In the genomic region with DNA sequence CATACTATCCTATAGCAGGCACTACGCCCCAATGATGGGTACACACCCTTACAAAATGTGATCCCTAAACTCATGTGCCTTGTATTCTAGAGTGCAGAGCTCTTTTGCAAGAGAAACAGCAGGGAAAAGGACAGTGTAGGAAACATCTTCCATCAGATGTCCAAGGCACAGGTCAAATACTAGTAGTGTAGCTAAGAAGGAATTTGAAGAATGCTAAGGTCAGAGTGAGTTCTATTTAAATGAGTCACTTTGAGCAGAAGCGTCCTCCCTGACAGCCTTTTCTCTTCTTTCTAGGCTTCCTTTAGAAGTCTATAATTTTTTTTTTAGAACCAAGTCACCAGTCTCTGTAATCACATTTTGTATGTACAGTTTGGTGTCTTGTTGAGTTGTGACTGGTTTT, we compare ENCODE assay signal across 27 mouse cellular contexts. TPM values are rescaled to one million over a fixed set of nuclear protein-coding genes. Genes with fewer than 3 reads are reported as not detected.
"Had no signal": no experiment of that assay in that cellular context is flagged by ENCODE, and none has a peak within 500 bp of the region (broad histone marks: within the 10 kb centered on the region; RNA-seq: fewer than 3 reads in every experiment).

No protein-coding gene starts in this region.

- DNase-seq: gastrocnemius, postnatal 14 days; gastrocnemius, postnatal 36 days; heart, adult 11 months; heart, adult 2 months; heart, postnatal 4 days; kidney, adult 2 months; kidney, postnatal 14 days; kidney, postnatal 36 days; layer of hippocampus, adult 9-11 months; layer of hippocampus, postnatal 36 days; liver; liver, embryonic 13.5 days had no signal

- H3K4me2 ChIP-seq: heart, embryonic 11.5 days; heart, embryonic 13.5 days; heart, embryonic 15.5 days; hindbrain, embryonic 12.5 days; hindbrain, embryonic 14.5 days; limb, embryonic 12.5 days; liver, embryonic 11.5 days; liver, embryonic 13.5 days; liver, embryonic 15.5 days had no signal

- H3K27ac ChIP-seq: heart, adult 2 months; heart, embryonic 13.5 days; heart, embryonic 15.5 days; hindbrain, embryonic 10.5 days; hindbrain, embryonic 12.5 days; hindbrain, embryonic 14.5 days; left cerebral cortex, adult 2 months; limb, embryonic 10.5 days; limb, embryonic 12.5 days; liver, embryonic 13.5 days; liver, embryonic 15.5 days had no signal

- ATAC-seq: hindbrain, embryonic 16.5 days; inflammation-experienced regulatory T-cells, adult 6 months; intestine, embryonic 16.5 days had no signal

- H3K36me3 ChIP-seq: heart, embryonic 13.5 days; heart, embryonic 15.5 days; hindbrain, embryonic 10.5 days; hindbrain, embryonic 12.5 days; limb, embryonic 10.5 days; limb, embryonic 12.5 days; liver, embryonic 13.5 days; liver, embryonic 15.5 days had no signal

- H3K4me1 ChIP-seq: liver, embryonic 13.5 days; liver, embryonic 15.5 days had no signal

- H3K4me3 ChIP-seq: heart, adult 2 months; heart, embryonic 13.5 days; heart, embryonic 15.5 days; hindbrain, embryonic 10.5 days; hindbrain, embryonic 12.5 days; left cerebral cortex, adult 2 months; limb, embryonic 10.5 days; limb, embryonic 12.5 days; liver, embryonic 13.5 days; liver, embryonic 15.5 days had no signal

- H3K9me3 ChIP-seq: heart, embryonic 13.5 days; heart, embryonic 15.5 days; hindbrain, embryonic 10.5 days; hindbrain, embryonic 12.5 days; limb, embryonic 10.5 days; limb, embryonic 12.5 days; liver, embryonic 13.5 days; liver, embryonic 15.5 days had no signal

- H3K9ac ChIP-seq: heart, embryonic 13.5 days; heart, embryonic 15.5 days; hindbrain, embryonic 12.5 days; hindbrain, embryonic 14.5 days; limb, embryonic 12.5 days; liver, embryonic 13.5 days; liver, embryonic 15.5 days had no signal

- H3K27me3 ChIP-seq: heart, embryonic 13.5 days; heart, embryonic 15.5 days; hindbrain, embryonic 12.5 days; liver, embryonic 13.5 days; liver, embryonic 15.5 days had no signal

RNA-seq across cellular contexts. Expression of gene Ube2u, which starts 39.0 kb away (rescaled TPM):
- polyA plus RNA-seq: heart, adult 2 months; inflammation-experienced regulatory T-cells, adult 6 months; intestine, embryonic 16.5 days; large intestine, adult 2 months had no signal
